Mouse (Mus musculus) CD4-positive naive resting alpha-beta T cell, adult 76 days (primary cell): ENCODE results near the gene AY761185. TPM values are rescaled to one million over a fixed set of nuclear protein-coding genes. Genes with fewer than 3 reads are reported as not detected.

Experiments
- total RNA-seq: library from RNA; stranded (reverse); gene quantifications from one replicate; pipeline ENCODE4 v1.2.4, GENCODE M21; 2023

AY761185 gene
- not detected for total RNA-seq

DNA sequence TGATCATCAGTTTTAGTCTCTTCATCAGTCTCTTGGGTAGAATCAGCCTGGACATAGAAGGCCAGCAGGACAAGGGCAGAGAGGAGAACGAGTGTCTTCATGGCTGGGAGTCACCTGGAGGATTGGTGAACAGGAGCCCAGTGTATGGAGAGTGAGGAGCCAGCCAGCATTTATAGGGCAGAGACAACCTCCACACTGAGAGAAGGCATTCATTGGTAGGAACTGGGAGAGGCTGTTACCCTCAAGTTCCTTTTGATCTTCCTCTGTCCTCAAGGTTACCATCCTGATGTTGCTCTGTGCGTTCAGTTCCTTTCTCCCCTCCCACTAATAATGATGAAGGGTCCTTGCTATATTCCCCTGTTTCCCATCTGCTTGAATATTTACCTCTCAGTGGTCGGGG, at the start of gene AY761185:
Gene AY761185 (minus strand): TSS at position 101 of the 400 bp plus-strand sequence.

GRCm38 (mm10) chr8:20921971-20922370, 22.5 kb downstream of the AY761185 start, which contains the start of gene Gm6040:
Gene Gm6040 (minus strand): TSS chr8:20922071.

DNA sequence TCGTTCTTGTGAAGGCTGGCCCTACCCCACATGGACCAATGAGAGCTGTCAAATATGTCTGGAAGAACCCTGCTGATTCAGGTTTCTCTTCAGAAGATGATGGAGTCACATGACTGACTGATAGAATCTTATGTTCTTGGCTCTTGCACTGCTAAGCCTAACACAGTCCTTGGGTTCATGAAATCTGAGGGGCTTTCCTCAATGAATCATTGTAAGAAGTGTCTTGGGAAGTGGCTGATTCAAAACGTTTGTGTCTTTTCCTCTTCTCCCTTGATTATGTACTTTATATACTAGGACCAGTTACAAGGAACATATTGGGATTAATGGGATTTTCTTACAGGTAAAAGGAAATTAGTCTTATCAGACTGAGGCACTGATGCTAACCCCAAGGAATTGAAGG, 42.0 kb downstream of the AY761185 start, which contains the start of gene Gm15056:
Gene Gm15056 (minus strand): TSS at position 101 of the 400 bp plus-strand sequence.

Other genes with a start within 250 kb of the AY761185 start
- not detected for gene Defb33, start 52.0 kb downstream of the AY761185 start, total RNA-seq
- not detected for gene Gm15056, start 42.1 kb downstream of the AY761185 start, total RNA-seq
- gene Gm6040, start 22.6 kb downstream of the AY761185 start, total RNA-seq, result not detected
- not detected for gene Defa21, start 80.8 kb upstream of the AY761185 start, total RNA-seq
- not detected for gene Defa23, start 110.3 kb upstream of the AY761185 start, total RNA-seq
- not detected for gene Defa35, start 120.3 kb upstream of the AY761185 start, total RNA-seq
- not detected for gene Defa25, start 139.7 kb upstream of the AY761185 start, total RNA-seq
- not detected for gene Gm14851, start 151.3 kb upstream of the AY761185 start, total RNA-seq
- not detected for gene Defa30, start 189.9 kb upstream of the AY761185 start, total RNA-seq
- not detected for gene Defa22, start 217.6 kb upstream of the AY761185 start, total RNA-seq
- gene Defa31, start 246.9 kb upstream of the AY761185 start, total RNA-seq, result not detected